Mouse (Mus musculus): ENCODE measurements around the gene Atxn1.

Atxn1 gene

GRCm38 (mm10) chr13:45863779-45864178, 101.0 kb downstream of the Atxn1 start:
- DNase-seq (ENCODE audit: low spot score) = no peak

- no peak for DNase-seq (ENCODE audit: low spot score)
Observed at GRCm38 (mm10) chr13:45861885-45862605, 102.8 kb downstream of the Atxn1 start.

- no peak for DNase-seq (ENCODE audit: low spot score)
Observed at GRCm38 (mm10) chr13:45861098-45861580, 103.7 kb downstream of the Atxn1 start.

GRCm38 (mm10) chr13:45859081-45859709, 105.6 kb downstream of the Atxn1 start:
- DNase-seq (ENCODE audit: low spot score) = no peak

GRCm38 (mm10) chr13:45857416-45857815, 107.4 kb downstream of the Atxn1 start:
- DNase-seq (ENCODE audit: low spot score) = no peak

GRCm38 (mm10) chr13:45854531-45854930, 110.3 kb downstream of the Atxn1 start:
- DNase-seq (ENCODE audit: low spot score) = no peak

GRCm38 (mm10) chr13:45853691-45854090, 111.1 kb downstream of the Atxn1 start:
- no peak for DNase-seq (ENCODE audit: low spot score)

- no peak for DNase-seq (ENCODE audit: low spot score)
Observed at GRCm38 (mm10) chr13:45852288-45852687, 112.5 kb downstream of the Atxn1 start.

- DNase-seq (ENCODE audit: low spot score) = no peak
Observed at GRCm38 (mm10) chr13:45851746-45852145, 113.1 kb downstream of the Atxn1 start.

GRCm38 (mm10) chr13:45851156-45851555, 113.7 kb downstream of the Atxn1 start:
- no peak for DNase-seq (ENCODE audit: low spot score)

GRCm38 (mm10) chr13:45850181-45850974, 114.4 kb downstream of the Atxn1 start:
- no peak for DNase-seq (ENCODE audit: low spot score)

GRCm38 (mm10) chr13:45849145-45850023, 115.4 kb downstream of the Atxn1 start:
- DNase-seq (ENCODE audit: low spot score) = peak; percentile 83

GRCm38 (mm10) chr13:45842511-45843055, 122.2 kb downstream of the Atxn1 start:
- no peak for DNase-seq (ENCODE audit: low spot score)

- DNase-seq (ENCODE audit: low spot score) = no peak
Observed at GRCm38 (mm10) chr13:45839901-45840300, 124.9 kb downstream of the Atxn1 start.

GRCm38 (mm10) chr13:45837609-45838220, 127.1 kb downstream of the Atxn1 start:
- DNase-seq (ENCODE audit: low spot score) = no peak

GRCm38 (mm10) chr13:45836377-45837054, 128.3 kb downstream of the Atxn1 start:
- DNase-seq (ENCODE audit: low spot score) = no peak

- DNase-seq (ENCODE audit: low spot score) = no peak
Observed at GRCm38 (mm10) chr13:45834300-45834699, 130.5 kb downstream of the Atxn1 start.

GRCm38 (mm10) chr13:45832695-45833350, 132.0 kb downstream of the Atxn1 start:
- DNase-seq (ENCODE audit: low spot score) = no peak

GRCm38 (mm10) chr13:45829341-45829936, 135.4 kb downstream of the Atxn1 start:
- DNase-seq (ENCODE audit: low spot score) = no peak
